Mouse (Mus musculus) hindbrain, embryonic 16.5 days (tissue): ENCODE measurements at regions not wholly inside any gene's neighbourhood (a gene's known extent, or its start where the extent isn't known, plus 50 kb on each side); places are given as distances from the start of the nearest gene placed in this dataset.

Experiments used
- ATAC-seq: fragments of 200-750 bp; cut with Nextera tagmentation; 2 replicates; pipeline ENCODE4 v1.8.0; 2017; ENCODE audit warnings: moderate TSS enrichment, moderate library complexity
- H3K27ac ChIP-seq: fragments of 300-500 bp; sonication (generic); 2 replicates; pipeline ENCODE4 v1.5.1; 2014; ENCODE audit warnings: low read depth, mild to moderate bottlenecking, control low read depth, low read length, moderate library complexity
- H3K27me3 ChIP-seq: fragments of 300-500 bp; sonication (generic); replicated peaks from 2 replicates; pipeline ENCODE4 v1.6.1; 2014; ENCODE audit warnings: low read length; ENCODE audit not compliant: control insufficient read depth, insufficient read depth
- H3K36me3 ChIP-seq: fragments of 300-500 bp; sonication (generic); 2 replicates; pipeline ENCODE4 v1.6.1; 2014; ENCODE audit warnings: mild to moderate bottlenecking, low read length, moderate library complexity, mixed read lengths; ENCODE audit not compliant: control insufficient read depth, insufficient read depth
- H3K4me1 ChIP-seq: fragments of 300-500 bp; sonication (generic); 2 replicates; pipeline ENCODE4 v1.6.1; 2014; ENCODE audit warnings: low read depth, low read length; ENCODE audit not compliant: control insufficient read depth, insufficient read depth
- H3K4me2 ChIP-seq: fragments of 300-500 bp; sonication (generic); 2 replicates; pipeline ENCODE4 v1.6.1; 2014; ENCODE audit warnings: mild to moderate bottlenecking, low read length, control low read depth, moderate library complexity
- H3K4me3 ChIP-seq: fragments of 300-500 bp; sonication (generic); 2 replicates; pipeline ENCODE4 v1.5.1; 2014; ENCODE audit warnings: mild to moderate bottlenecking, low read length, control low read depth, moderate library complexity
- H3K9ac ChIP-seq: fragments of 300-500 bp; sonication (generic); 2 replicates; pipeline ENCODE4 v1.6.1; 2014; ENCODE audit warnings: low read depth, mild to moderate bottlenecking, control low read depth, low read length, moderate library complexity
- H3K9me3 ChIP-seq: fragments of 300-500 bp; sonication (generic); 2 replicates; pipeline ENCODE4 v1.6.1; 2014; ENCODE audit warnings: mild to moderate bottlenecking, low read length, moderate library complexity; ENCODE audit not compliant: control insufficient read depth
- WGBS: fragments of 180-500 bp; shearing (Covaris S2); extraction: QIAGEN DNeasy Blood & Tissue Kit; methylation state at CpG from one replicate; pipeline ENCODE4 v1.1.7; 2014; 5-methylcytosine and 5-hydroxymethylcytosine counted together

GRCm38 (mm10) chr6:108606231-108606630 lies 54.2 kb upstream of the Bhlhe40 start:
- WGBS = 79% methylated on average over 8 of the region's 8 CpGs
- Histone ChIP-seq H3K9ac (no peak overlapping the region), H3K4me3 (no peak overlapping the region), H3K27ac (no peak overlapping the region), H3K27me3 (no peaks in the 10 kb centered on the region), H3K4me1 (no peaks in the 10 kb centered on the region), H3K9me3 (no peaks in the 10 kb centered on the region), H3K4me2 (no peak overlapping the region), H3K36me3 (no peaks in the 10 kb centered on the region)
- 0 out of 2 replicates have a peak, but pooled peaks have one; percentile 45 for ATAC-seq

- Histone ChIP-seq H3K27ac (no peak overlapping the region), H3K4me2 (no peak overlapping the region), H3K4me1 (no peaks in the 10 kb centered on the region), H3K4me3 (no peak overlapping the region), H3K9ac (no peak overlapping the region), H3K9me3 (no peaks in the 10 kb centered on the region), H3K36me3 (no peaks in the 10 kb centered on the region), H3K27me3 (no peaks in the 10 kb centered on the region)
- 75% methylated on average over 7 of the region's 7 CpGs for WGBS
- no peak for ATAC-seq
These were observed 52.1 kb upstream of the Bhlhe40 start for GRCm38 (mm10) chr6:108608308-108608707.
